Mouse (Mus musculus) E14TG2a.4 (cell line): ENCODE measurements around the gene Gm1110.

Experiments used
- CTCF ChIP-seq: conservative IDR thresholded peaks from 2 replicates; pipeline ENCODE4 v1.5.1; 2014; ENCODE audit warnings: low read length
- NANOG ChIP-seq: IDR thresholded peaks from 2 replicates; pipeline ENCODE4 v1.6.1; 2014; ENCODE audit warnings: borderline replicate concordance, low read length, mixed read lengths
- POU5F1 ChIP-seq: IDR thresholded peaks from 2 replicates; pipeline ENCODE4 v1.6.1; 2014; ENCODE audit warnings: low read length, borderline replicate concordance

GRCm38 (mm10) chr9:26860751-26861150 is 62.2 kb downstream of the Gm1110 start, which contains the start of gene Glb1l3:
- TF ChIP-seq CTCF (no peak), NANOG (no peak), POU5F1 (no peak)
